Mouse (Mus musculus): Measurements from ENCODE around the gene AI413582. TPM values are rescaled to one million over a fixed set of nuclear protein-coding genes. Genes with fewer than 3 reads are reported as not detected.

AI413582 gene
- total RNA-seq, 2 experiments from 2014 or later = 80.4 to 95.9 TPM

- intact Hi-C loops (cut with DNase I) = no loop called here
- DNase-seq (ENCODE audit: extremely low spot score in 1 of 2, low spot score in 2 of 2) = no peak
Measured at GRCm38 (mm10) chr17:27558845-27559244, 6.7 kb downstream of the AI413582 start.

- no peak for DNase-seq (ENCODE audit: extremely low spot score in 1 of 2, low spot score in 2 of 2)
- intact Hi-C loops (cut with DNase I) = no loop called here
Measured at GRCm38 (mm10) chr17:27557927-27558661, 7.5 kb downstream of the AI413582 start.

GRCm38 (mm10) chr17:27557181-27557926, 8.2 kb downstream of the AI413582 start:
- intact Hi-C loops (cut with DNase I) = no loop called here
- peak in 1 of 2 experiments; percentile 80 for DNase-seq (ENCODE audit: extremely low spot score in 1 of 2, low spot score in 2 of 2)

- DNase-seq (ENCODE audit: extremely low spot score in 1 of 2, low spot score in 2 of 2) = peak in 1 of 2 experiments; percentile 93
- intact Hi-C loops (cut with DNase I) = no loop called here
Measured at GRCm38 (mm10) chr17:27556315-27557011, 9.1 kb downstream of the AI413582 start, which contains the start of gene Hmga1. Gene Hmga1 (plus strand): TSS chr17:27556497.

GRCm38 (mm10) chr17:27555512-27556172, 9.9 kb downstream of the AI413582 start:
- intact Hi-C loops (cut with DNase I) = no loop called here
- DNase-seq (ENCODE audit: extremely low spot score in 1 of 2, low spot score in 2 of 2) = peak in 1 of 2 experiments; percentile 87

- DNase-seq (ENCODE audit: extremely low spot score in 1 of 2, low spot score in 2 of 2) = peak in 1 of 2 experiments; percentile 75
- intact Hi-C loops (cut with DNase I) = no loop called here
Measured at GRCm38 (mm10) chr17:27555075-27555511, 10.5 kb downstream of the AI413582 start.

GRCm38 (mm10) chr17:27554062-27554960, 11.2 kb downstream of the AI413582 start:
- intact Hi-C loops (cut with DNase I) = no loop called here
- no peak for DNase-seq (ENCODE audit: extremely low spot score in 1 of 2, low spot score in 2 of 2)

GRCm38 (mm10) chr17:27552215-27553201, 13.0 kb downstream of the AI413582 start:
- peak in 1 of 2 experiments; percentile 32 for DNase-seq (ENCODE audit: extremely low spot score in 1 of 2, low spot score in 2 of 2)
- intact Hi-C loops (cut with DNase I) = no loop called here

- no peak for DNase-seq (ENCODE audit: extremely low spot score in 1 of 2, low spot score in 2 of 2)
- intact Hi-C loops (cut with DNase I) = no loop called here
Measured at GRCm38 (mm10) chr17:27551393-27551940, 14.1 kb downstream of the AI413582 start.

- intact Hi-C loops (cut with DNase I) = no loop called here
- peak in 1 of 2 experiments; percentile 56 for DNase-seq (ENCODE audit: extremely low spot score in 1 of 2, low spot score in 2 of 2)
Measured at GRCm38 (mm10) chr17:27549234-27549633, 16.3 kb downstream of the AI413582 start.

GRCm38 (mm10) chr17:27547253-27547868, 18.2 kb downstream of the AI413582 start:
- peak in 1 of 2 experiments; percentile 66 for DNase-seq (ENCODE audit: extremely low spot score in 1 of 2, low spot score in 2 of 2)
- intact Hi-C loops (cut with DNase I) = no loop called here

- no peak for DNase-seq (ENCODE audit: extremely low spot score in 1 of 2, low spot score in 2 of 2)
- intact Hi-C loops (cut with DNase I) = no loop called here
Measured at GRCm38 (mm10) chr17:27546574-27547085, 18.9 kb downstream of the AI413582 start.

- DNase-seq (ENCODE audit: extremely low spot score in 1 of 2, low spot score in 2 of 2) = no peak
- intact Hi-C loops (cut with DNase I) = no loop called here
Measured at GRCm38 (mm10) chr17:27545991-27546390, 19.6 kb downstream of the AI413582 start.

- intact Hi-C loops (cut with DNase I) = no loop called here
Measured at GRCm38 (mm10) chr17:27544551-27544950, 21.0 kb downstream of the AI413582 start.

GRCm38 (mm10) chr17:27541984-27542383, 23.6 kb downstream of the AI413582 start:
- intact Hi-C loops (cut with DNase I) = no loop called here
- DNase-seq (ENCODE audit: extremely low spot score in 1 of 2, low spot score in 2 of 2) = peak in 1 of 2 experiments; percentile 19

More at GRCm38 (mm10) chr17:27544551-27544950, 21.0 kb downstream of the AI413582 start:
- peak in 1 of 2 experiments; percentile 41 for DNase-seq (ENCODE audit: extremely low spot score in 1 of 2, low spot score in 2 of 2)

- DNase-seq (ENCODE audit: extremely low spot score in 1 of 2, low spot score in 2 of 2) = no peak
- intact Hi-C loops (cut with DNase I) = no loop called here
Measured at GRCm38 (mm10) chr17:27541261-27541660, 24.3 kb downstream of the AI413582 start.

All from left cerebral cortex, postnatal 10 days (tissue).